Mouse (Mus musculus) embryonic fibroblast, embryonic 13.5 days (primary cell): Measurements from ENCODE around the gene Nsmf. TPM values are rescaled to one million over a fixed set of nuclear protein-coding genes. Genes with fewer than 3 reads are reported as not detected.

Experiments
- H3K27ac ChIP-seq: 2 replicates; pipeline ENCODE4 v1.5.1; 2012; ENCODE audit warnings: low read length, control low read depth, inconsistent platforms; ENCODE audit not compliant: insufficient read depth
- H3K4me1 ChIP-seq: 2 replicates; pipeline ENCODE4 v1.6.1; 2011; ENCODE audit warnings: low read length; ENCODE audit not compliant: control insufficient read depth, insufficient read depth
- H3K4me3 ChIP-seq: 2 replicates; pipeline ENCODE4 v1.5.1; 2011; ENCODE audit warnings: mild to moderate bottlenecking, control low read depth, low read length; ENCODE audit not compliant: insufficient read depth
- CTCF ChIP-seq: IDR thresholded peaks from 2 replicates; pipeline ENCODE4 v1.5.1; 2011; ENCODE audit warnings: mild to moderate bottlenecking, control low read depth, low read length, moderate library complexity, borderline replicate concordance; ENCODE audit not compliant: insufficient read depth
- POLR2A ChIP-seq: IDR thresholded peaks from 2 replicates; pipeline ENCODE4 v1.6.1; 2011; ENCODE audit warnings: low read depth, mild to moderate bottlenecking, control low read depth, low read length, moderate library complexity
- polyA plus RNA-seq: library from polyadenylated mRNA; stranded (reverse); fragments of >200 nt; gene quantifications from 2 replicates; pipeline ENCODE4 v1.2.4, GENCODE M21; 2011; ENCODE audit warnings: low read depth; ENCODE audit not compliant: missing spikeins, insufficient read length

Nsmf gene
- 46.7 and 47.8 TPM in 2 replicates for polyA plus RNA-seq

DNA sequence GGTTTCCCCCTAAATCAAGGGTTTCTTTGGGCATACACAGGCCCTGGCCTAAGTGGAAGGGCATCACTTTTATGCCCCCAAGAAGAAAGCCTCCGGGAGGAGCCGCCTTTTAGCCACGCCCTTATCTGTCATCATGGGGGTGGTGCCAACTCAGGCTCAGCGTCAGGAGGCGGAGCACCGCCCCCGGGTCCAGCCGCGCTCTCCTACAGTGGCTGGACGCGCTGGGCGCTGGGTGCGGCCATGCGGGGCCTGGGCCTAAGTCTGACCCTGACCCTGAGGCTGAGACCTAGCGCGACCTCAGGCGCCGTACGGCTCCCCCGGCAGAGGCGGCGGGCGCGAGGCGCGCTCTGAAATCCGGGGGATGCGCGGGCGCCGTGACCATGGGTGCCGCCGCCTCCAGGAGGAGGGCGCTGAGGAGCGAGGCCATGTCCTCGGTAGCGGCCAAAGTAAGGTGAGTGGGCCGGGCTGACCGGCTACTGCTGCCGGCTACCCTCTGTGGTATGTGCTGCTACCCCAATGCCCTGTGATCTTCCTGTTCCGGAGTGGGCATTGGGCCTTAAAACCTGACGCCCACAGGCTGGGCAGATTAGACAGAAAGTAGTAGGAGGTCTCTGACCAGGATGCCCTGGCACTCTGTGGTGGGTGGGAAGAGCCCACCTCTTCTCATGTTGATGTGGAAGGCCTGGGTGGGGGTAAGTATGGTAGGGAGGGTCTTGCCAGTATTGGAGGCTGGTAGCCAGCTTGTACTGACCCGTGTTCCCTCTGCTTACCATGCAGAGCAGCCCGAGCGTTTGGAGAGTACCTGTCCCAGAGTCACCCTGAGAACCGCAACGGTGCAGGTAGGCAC, at the start of gene Nsmf:
Gene Nsmf, plus strand, starts transcription at position 135 of the 847 bp plus-strand sequence.
- 0 out of 2 replicates have a peak, but pooled peaks have one; percentile 1 for TF ChIP-seq CTCF
- TF ChIP-seq POLR2A: peak; percentile 94
- Histone ChIP-seq H3K4me3 (peak within 1 kb of the TSS; percentile 87), H3K27ac (no peak within 1 kb of the TSS), H3K4me1 (no peaks in the 10 kb centered on the region)

DNA sequence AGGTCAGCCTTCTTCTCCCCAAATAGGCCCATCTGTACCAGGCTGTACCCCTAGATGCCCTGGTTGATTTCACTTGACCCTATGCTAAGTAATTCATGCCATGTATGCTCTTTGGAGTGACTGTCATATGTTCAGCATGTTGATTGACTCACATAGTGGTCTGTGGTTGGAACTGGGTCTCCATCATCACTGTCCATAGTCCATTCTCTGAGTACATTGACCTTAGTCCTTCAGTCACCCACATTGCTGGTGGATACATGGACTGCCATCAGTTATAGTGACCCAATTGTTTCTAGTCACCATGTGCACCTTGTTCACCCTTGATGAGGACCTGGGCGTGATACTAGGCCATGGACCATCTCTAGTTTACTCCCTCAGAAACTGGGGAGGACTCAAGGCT, 47.4 kb upstream of the Nsmf start:
- Histone ChIP-seq H3K4me1 (no peaks in the 10 kb centered on the region), H3K4me3 (no peak overlapping the region), H3K27ac (no peak overlapping the region)
- TF ChIP-seq CTCF (no peak), POLR2A (no peak)

DNA sequence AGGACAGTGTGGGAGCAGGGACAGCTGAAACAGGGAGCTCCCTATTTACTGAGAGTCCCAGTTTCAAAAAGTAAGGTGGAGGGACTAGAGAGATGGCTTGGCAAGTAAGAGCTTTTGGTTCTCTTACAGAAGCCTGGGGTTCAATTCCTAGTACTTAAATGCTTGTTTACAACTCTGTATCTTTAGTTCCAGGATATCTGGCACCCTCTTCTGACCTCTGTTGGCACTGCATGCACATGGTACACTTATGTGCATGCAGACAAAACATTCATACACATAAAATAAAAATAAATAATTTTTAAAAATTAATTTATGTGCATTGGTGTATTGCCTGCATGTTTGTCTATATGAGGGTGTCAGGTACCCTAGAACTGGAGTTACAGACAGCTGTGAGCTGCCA, 45.9 kb upstream of the Nsmf start:
- no peak overlapping the region for H3K4me3 ChIP-seq
- H3K4me1 ChIP-seq: no peaks in the 10 kb centered on the region
- no peak overlapping the region for H3K27ac ChIP-seq
- no peak for TF ChIP-seq POLR2A
- TF ChIP-seq CTCF: no peak

DNA sequence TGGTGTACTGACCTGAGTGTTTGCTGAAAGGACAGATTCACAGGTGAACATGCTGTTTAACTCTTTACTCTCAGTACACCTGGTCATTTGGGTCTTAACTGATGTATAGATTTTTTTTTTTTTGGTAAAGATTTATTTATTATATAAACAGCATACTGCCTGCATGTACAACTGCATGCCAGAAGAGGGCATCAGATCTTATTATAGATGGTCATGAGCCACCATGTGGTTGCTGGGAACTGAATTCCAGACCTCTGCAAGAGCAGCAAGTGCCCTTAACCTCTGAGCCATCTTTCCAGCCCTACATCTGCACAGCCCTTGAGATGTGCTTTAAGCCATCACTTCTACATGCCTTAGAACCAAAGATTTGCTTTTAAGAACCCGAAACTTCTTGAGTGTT, 31.5 kb upstream of the Nsmf start:
- Histone ChIP-seq H3K4me1 (no peaks in the 10 kb centered on the region), H3K4me3 (no peak overlapping the region), H3K27ac (no peak overlapping the region)
- no peak for TF ChIP-seq POLR2A
- no peak for TF ChIP-seq CTCF

DNA sequence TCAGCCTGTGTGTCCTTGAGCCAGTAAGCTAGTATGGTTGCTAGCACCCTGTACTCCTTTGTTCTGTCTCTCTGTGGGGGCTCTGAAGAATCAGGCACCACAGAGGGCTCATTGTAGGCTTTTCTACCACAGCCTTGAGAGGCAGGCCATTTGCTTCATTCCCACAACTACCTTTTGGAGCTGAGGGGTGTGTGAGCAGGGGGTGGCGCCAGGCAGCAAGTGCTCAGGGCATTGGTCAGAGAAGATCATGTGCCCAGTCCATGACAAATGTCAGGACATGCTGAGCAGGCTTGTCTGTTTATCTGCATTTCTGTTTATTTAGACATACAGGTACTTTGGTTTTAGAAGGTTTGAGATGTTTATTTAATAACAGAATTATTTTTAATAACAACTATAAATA, 29.0 kb upstream of the Nsmf start:
- no peak for TF ChIP-seq POLR2A
- no peak for TF ChIP-seq CTCF
- no peaks in the 10 kb centered on the region for H3K4me1 ChIP-seq
- no peak overlapping the region for H3K4me3 ChIP-seq
- no peak overlapping the region for H3K27ac ChIP-seq

DNA sequence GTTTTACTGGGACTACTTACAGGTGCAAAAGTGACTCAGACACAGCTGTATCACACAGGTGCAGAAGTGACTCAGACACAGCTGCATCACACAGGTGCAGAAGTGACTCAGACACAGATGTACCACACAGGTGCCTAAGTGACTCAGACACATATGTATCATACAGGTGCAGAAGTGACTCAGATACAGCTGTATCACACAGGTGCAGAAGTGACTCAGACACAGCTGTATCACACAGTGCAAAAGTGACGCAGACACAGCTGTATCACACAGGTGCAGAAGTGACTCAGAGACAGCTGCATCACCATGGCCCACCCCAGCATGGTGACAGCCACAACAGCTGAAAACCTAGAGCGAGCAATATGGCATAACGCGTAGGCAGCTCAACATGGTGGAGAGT, 19.2 kb upstream of the Nsmf start:
- Histone ChIP-seq H3K27ac (no peak overlapping the region), H3K4me3 (no peak overlapping the region), H3K4me1 (no peaks in the 10 kb centered on the region)
- no peak for TF ChIP-seq POLR2A
- TF ChIP-seq CTCF: no peak

DNA sequence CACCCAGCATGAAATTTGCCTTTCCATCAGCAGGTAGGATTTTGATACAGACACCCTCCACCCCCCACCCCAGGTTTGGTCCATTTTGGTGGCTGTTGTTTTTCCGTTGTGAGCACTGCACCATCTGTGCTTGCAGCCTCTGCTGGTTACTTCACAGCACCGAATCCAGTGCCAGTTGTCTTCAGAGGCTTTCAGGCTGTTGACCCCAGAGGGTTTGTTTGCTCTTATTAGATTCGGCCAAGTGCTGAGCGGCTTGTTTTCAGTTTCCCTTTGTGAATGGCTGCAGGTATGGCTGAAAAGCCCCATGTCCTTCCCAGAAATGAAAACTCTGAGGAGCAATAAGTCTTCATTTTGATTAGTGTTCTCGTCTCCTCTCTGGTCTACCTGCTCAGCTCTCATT, 14.1 kb upstream of the Nsmf start:
- H3K4me3 ChIP-seq: no peak overlapping the region
- H3K4me1 ChIP-seq: no peaks in the 10 kb centered on the region
- H3K27ac ChIP-seq: no peak overlapping the region
- no peak for TF ChIP-seq CTCF

DNA sequence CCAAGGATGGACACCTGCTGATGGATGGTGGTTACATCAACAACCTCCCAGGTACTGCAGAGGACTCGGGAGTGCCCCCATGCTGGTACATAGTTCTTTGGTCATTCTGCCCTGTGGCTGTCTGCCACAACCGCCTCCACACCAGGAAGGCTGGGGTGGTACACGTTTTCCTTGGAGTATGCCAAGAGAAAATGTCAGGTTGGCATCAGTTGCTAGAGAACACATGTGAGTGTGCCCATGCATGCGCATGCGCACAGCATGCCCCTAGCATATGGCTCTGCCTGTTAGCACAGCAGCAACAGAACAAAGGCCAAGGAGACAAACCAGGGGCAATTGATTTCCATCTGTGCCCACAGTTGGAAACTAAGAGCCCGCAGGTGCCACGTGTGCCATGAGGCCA, 3.2 kb upstream of the Nsmf start:
- Histone ChIP-seq H3K4me3 (no peak overlapping the region), H3K4me1 (no peaks in the 10 kb centered on the region), H3K27ac (no peak overlapping the region)
- no peak for TF ChIP-seq CTCF
- TF ChIP-seq POLR2A: no peak

DNA sequence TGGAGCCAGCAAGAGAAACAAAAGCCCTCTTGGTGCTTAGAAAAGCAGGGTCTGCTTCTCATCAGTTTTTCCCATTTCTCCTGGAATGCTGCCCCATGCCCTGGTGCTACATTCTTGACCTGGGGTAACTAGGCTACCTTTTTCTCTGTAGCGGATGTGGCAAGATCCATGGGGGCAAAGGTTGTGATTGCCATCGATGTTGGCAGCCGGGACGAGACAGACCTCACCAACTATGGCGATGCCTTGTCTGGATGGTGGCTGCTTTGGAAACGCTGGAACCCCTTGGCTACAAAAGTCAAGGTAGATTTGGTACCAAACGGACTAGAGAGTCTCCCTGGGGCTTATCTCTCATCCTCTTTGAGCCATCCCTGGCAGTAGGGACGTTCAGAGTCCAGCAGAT, 2.7 kb upstream of the Nsmf start:
- Histone ChIP-seq H3K27ac (no peak overlapping the region), H3K4me3 (no peak overlapping the region), H3K4me1 (no peaks in the 10 kb centered on the region)
- TF ChIP-seq POLR2A (no peak), CTCF (no peak)

DNA sequence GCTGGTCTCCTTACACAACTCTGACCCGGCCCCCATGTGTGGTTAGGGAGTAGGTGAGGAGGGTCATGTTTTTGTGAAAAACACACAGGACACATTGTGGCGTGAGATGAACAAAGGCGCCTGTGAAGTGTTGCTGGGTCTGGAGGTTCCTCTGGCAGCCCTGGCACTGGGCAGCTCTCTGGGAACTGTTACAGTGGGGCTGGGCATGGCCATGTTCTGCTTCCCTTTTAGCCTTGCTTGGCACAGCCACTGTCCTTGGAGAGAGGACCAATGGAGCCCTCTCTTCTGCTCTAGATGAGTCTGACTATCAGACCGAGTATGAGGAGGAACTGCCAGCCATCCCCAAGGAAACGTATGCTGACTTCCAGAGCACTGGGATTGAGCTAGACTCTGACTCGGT, 1.1 kb upstream of the Nsmf start:
- no peaks in the 10 kb centered on the region for H3K4me1 ChIP-seq
- TF ChIP-seq CTCF: no peak
- H3K27ac ChIP-seq: no peak overlapping the region
- no peak overlapping the region for H3K4me3 ChIP-seq
